Mouse (Mus musculus) kidney, adult 2 months (tissue): ENCODE results near the gene Gba.

Experiments
- CTCF ChIP-seq: fragments of 200-500 bp; conservative IDR thresholded peaks from 2 replicates; pipeline ENCODE4 v1.5.1; 2011; ENCODE audit warnings: low read depth, mild to moderate bottlenecking, control low read depth, low read length, moderate library complexity, mixed read lengths; ENCODE audit not compliant: insufficient read depth, insufficient read length
- POLR2A ChIP-seq: fragments of 200-500 bp; IDR thresholded peaks from one replicate; pipeline ENCODE4 v1.6.1; 2011; ENCODE audit warnings: low read depth, low read length, control low read depth

DNA sequence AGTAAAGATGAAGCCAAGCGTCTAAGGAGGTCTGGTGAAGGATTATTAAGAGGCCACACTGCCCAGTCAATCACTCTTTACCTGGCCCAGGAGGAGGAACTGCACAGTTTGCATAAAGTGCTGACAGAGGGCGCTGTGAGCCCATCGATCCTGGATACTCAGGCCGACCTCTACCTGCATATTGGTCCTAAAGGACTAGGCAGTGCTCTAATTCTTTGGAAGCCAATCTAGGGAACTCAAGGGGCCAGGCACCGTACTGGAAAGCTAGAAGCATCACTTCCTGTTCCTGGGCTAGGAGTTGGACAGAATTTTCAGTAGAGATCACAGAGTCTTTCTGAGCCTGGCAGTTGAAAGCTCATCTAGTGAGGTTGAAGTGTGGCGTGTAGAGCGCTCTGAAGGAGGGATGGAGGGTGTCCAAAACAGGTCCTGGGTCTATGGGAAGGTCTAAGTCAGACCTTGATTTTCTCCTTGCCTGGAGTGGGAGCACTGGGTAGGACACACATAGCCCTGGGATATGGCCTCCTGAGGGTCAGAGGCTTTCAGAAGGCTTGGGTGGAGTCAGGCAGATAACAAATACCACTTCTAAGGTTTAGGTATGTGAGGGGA is 47.8 kb downstream of the Gba start:
- TF ChIP-seq POLR2A, result no peak
- peak; percentile 95 for TF ChIP-seq CTCF
